Mouse (Mus musculus) testis, adult 2 months (tissue): ENCODE results near the gene Fcrla.

ENCODE experiments used
- CTCF ChIP-seq: fragments of 200-500 bp; IDR thresholded peaks from 2 replicates; pipeline ENCODE4 v1.5.1; 2012; ENCODE audit warnings: low read depth, mild to moderate bottlenecking, inconsistent platforms, low read length, moderate library complexity; ENCODE audit not compliant: control insufficient read depth, insufficient read depth, insufficient replicate concordance
- POLR2A ChIP-seq: fragments of 200-500 bp; IDR thresholded peaks from 2 replicates; pipeline ENCODE4 v1.6.1; 2012; ENCODE audit warnings: low read depth, mild to moderate bottlenecking, inconsistent platforms, low read length, moderate library complexity; ENCODE audit not compliant: control insufficient read depth

- TF ChIP-seq CTCF (no peak), POLR2A (no peak)
These were observed 23.4 kb upstream of the Fcrla start for GRCm38 (mm10) chr1:170950772-170951171.
